Mouse (Mus musculus) retina, embryonic 14.5 days (tissue): Measurements from ENCODE around the gene Sv2b.
"Not testable (repeated sequence)": the region's sequence is repeated elsewhere in the genome, so short reads cannot be mapped to it uniquely, and the experiment has no call there.

Experiments used
- DNase-seq: peaks from one replicate; pipeline ENCODE4 v3.0.0-alpha.2; 2015; ENCODE audit warnings: low spot score

The Sv2b gene

DNA sequence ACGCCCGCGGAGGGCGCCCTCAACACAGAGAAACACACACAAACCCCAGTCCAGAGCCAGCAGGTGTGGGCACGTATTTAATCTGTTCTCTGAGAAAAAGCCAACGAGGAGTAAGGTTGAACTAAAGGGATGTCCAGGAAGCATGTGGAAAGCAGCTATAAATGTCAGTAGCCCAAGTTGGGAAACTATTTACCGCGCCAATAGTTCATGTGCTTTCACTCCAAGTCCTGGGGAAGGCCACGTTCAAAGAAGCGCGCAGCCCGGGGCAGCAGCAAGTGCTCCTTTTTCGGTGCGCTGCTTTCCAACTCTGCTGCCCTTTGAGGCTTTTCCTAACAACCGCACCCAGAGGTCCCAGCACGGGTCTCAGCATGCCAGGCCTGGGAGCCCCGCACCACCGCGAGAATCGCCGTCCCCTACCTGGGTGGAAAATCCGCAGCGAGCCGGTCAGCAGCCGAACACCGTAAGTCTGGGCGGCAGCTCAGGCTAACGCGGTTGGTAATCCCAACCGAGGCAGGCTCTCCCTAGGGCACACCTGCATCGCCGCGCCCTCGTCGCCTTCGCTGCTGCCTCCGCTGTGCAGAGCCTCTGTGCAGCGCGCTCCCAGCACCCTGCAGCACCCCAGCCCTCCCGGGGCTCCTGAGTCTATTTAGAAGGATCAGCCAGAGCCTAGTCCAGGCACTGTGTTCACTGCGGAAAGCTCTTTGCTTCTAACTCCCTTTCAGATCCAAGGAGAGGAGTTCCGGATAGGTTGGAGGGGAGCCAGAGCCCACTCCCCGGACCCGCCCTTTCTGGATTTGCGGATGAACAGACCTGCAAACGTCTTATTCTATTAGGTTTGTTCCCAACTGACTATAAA lies at the start of gene Sv2b:
TSS of gene Sv2b (minus strand) at position 806 of the 856 bp plus-strand sequence.
- peak; percentile 53 for DNase-seq

DNA sequence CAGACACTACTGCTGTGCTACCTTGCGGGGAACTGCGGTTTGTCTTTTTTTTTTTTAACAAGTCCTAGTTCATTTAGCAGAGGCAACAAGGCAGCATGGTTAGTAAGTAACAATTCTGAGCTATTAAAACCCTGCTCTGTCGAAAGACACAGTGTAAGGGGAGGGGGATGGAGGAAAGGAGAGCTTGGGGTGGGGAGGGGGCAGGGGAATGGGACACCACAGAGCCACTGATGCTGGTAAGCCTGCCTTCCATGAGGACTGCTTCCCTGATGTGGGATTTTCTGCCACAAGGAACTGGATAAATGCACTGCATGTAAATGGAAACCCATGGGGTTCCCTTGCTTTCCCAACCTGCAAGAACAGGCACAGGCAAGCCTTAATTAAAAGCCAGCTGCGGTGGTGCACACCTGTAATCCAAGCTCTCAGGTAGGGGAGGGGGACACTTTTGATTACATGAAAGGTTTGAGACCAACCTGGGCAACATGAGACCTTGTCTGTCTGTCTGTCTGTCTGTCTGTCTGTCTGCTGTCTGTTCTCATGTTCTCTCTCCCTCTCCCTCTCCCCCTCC lies 49.3 kb upstream of the Sv2b start:
- no peak for DNase-seq

DNA sequence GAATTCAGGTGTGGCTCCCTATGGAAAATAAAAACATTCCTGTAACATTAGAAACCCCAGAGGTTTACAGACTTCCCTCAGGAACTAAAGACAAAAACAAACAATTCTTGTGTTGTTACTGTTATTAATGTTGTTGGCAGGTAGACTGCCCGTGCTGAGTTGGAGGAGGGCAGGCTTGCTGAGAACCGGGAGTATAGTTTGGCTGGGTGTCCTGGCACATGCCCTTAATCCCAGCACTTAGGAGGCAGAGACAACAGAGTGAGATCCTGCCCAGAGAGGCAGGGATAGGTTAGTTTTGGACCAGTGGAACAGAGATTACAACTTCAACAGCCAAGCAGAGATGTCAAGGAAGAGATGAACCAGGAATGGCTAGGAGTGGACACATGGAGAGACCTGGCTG lies 46.5 kb upstream of the Sv2b start:
- DNase-seq = no peak

DNA sequence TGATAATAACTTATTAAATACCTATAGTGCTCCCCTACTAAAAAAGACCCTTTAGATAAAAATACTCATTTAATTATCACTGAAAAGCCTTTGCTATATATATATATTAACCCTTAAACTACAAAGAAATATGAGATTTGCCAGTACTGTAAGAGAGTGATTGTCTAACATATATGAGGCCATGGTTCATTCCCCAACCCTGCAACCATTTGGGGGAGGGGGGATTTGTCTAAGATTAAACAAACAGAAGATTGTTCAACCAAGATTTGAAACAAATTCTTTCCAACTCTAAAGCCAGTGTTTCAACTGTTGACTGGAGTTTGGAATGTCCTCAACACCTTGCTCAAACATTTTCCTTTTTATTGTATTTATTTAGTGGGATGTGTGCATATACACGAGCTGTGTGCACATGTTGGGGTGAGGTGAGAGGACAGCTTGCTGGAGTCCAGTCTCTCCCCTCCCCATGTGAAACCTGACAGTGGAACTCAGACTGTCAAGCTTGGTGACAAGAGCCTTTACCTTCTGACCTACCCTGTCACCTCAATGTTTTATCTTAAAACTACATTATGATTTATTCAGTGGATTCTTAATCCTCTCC lies 43.8 kb upstream of the Sv2b start:
- DNase-seq = no peak

DNA sequence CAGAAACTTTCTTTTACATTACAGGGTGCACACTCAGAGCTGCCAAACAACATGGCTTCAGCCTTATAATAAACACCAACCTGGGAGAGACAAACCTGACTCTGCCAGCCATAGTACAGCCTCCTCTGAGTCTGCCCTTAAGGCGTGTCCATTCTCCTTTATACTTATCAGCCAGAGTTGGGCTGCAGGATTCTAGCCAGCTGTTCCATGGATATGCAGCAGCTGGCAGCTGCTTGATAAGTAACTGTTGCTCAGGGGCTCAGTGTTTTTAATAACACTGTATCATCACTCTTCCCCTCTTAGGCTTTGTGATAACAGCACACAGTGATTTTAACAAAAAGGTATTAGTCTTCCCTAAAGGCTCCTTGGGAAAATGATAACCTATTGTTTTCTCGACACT lies 41.1 kb upstream of the Sv2b start:
- DNase-seq = no peak

DNA sequence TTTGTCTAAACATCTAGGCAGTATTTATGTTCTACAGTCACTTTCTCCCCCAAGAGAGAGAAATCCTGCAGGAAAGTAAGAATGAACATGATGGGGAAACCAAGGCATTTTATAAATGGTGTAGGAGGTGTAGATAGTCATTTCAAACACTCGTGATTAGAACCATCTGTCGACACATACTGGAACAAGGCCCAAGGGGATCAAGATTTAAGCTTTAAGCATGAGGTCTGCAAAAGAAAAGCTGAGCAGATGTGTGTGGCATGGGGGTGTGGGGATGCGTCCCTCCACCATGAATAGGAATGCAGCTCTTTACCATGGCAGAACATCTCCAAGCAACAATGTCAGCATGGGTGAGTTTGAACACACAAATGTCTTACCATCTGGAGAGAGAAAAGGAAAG lies 23.2 kb upstream of the Sv2b start:
- DNase-seq = no peak

DNA sequence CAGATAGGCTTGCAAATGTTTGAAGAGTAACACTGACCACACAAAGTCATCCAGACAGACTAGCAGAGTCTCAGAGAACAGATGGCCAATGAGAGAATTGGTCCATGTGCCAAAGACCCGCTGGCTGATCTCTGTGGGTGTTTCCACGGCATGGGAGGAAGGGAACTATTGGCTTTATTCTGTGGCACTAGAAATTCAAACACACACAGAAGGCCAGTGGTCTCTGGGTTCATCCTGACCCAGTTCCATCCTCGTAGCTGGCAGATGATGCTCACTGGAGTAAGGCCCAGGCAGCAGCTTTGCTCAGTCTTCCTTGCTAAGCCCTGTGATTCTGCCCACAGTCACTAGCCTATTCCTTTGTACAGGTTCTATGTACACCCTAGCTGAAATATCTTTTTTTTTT lies 20.7 kb upstream of the Sv2b start:
- DNase-seq = peak; percentile 28

DNA sequence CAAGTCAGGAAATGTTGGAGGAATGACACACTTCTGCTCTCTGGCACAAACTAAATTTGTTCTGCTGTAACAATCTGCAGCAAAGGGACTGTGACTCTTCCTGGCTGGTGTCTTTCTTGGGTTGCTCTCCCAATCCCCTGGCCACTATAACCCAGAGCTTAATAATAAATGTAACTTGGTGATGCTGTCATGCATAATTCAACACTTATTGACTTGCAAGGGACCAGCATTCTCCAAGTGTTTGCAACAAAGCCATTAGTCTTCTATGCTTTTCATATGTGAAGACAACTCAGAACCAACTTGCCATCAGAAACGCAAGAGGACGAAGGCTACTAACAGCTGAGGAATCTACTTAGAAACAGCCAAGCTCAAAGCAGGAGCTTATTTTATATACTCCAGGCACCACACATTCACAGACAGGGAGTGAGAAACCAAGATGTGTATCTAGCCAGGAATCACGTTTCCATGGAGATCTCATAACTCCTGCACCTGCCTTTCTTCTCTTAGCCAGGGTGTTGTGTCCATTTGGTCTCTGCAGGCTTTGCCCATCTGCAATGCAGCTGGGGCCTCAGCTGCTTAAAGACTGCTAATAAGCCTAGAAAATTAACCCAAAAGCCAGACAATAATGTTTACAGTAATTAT lies 19.8 kb upstream of the Sv2b start:
- peak; percentile 43 for DNase-seq

DNA sequence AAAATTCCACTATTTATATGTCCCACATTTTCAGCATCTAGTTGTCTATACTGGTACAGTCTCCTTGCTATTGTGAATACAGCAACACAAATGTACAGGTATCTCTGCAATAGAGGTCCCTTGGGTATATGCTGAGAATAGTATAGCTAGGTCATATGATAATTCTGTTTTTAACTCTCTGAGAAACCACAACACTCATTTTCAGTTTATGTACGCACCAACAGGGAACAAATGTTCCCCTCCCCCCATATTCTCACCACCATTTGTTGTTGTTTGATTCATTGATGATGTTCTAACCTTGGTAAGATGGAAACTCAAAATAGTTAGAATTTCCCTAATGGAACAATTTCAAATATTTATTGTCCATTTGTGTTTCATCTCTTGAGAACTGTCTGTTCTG lies 16.2 kb upstream of the Sv2b start:
- no peak for DNase-seq

DNA sequence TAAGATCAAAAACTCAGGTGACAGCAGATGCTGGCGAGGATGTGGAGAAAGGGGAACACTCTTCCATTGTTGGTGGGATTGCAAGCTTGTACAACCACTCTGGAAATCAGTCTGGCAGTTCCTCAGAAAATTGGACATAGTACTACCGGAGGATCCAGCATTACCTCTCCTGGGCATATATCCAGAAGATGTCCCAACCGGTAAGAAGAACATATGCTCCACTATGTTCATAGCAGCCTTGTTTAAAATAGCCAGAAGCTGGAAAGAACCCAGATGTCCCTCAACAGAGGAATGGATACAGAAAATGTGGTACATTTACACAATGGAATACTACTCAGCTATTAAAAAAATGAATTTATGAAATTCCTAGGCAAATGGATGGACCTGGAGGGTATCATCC lies 13.7 kb upstream of the Sv2b start:
- not testable (repeated sequence) for DNase-seq

DNA sequence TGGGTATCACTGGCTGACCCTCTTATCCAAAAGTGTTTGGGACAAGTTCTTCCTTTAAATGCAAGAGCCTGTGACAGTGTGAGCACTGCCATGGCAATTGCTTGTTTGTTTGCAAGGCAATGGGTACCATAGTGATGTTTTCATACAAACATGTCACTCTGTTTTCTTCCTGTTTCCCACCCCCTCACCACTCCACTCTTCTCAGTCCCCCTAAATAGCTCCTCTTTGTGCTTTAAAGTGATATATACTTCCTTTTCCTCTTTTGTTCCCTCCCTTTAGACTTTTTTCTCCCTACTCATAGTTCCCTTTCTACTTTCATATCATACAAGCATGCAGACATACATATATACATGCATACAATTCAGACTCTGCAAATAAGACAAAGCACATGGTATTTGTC lies 10.9 kb upstream of the Sv2b start:
- no peak for DNase-seq

DNA sequence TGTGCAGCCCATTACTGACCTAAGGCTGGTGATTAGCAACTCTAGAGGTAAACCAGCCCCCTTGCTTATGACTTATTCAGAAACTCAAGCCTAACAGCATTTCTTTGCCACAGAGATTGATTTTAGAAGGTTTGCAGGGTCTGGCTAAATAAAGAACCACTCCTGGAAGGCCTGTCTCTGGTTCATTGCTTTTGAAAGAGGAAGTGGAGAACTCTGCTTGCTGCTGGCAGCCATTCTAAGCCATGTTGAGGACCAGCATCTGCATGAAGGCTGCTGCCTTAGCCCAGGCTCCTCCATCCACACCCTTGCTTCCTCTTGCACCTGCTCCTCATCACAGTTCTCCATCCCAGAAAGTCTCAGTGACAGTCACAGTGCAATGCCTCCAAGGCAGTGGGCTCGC lies 9.3 kb upstream of the Sv2b start:
- no peak for DNase-seq

DNA sequence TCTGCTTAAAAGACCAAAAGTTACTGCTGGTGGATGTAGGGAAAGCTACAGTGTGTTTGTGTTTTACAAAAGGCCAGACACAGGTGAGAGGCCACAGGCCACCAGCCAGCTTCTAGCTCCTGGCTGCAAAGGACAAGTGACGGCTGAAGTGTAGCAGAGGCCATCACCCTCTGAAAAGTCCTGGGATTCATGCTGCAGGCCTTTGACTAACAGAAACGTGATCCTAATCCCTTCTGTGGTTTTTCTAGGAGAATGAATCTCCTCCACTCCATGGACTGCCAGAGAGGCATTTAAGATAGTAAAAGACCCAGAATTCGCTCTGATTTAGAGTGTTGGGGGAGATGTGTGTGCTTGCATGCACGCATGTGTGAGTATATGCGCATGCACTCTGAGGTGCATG lies 5.8 kb upstream of the Sv2b start:
- DNase-seq = no peak

DNA sequence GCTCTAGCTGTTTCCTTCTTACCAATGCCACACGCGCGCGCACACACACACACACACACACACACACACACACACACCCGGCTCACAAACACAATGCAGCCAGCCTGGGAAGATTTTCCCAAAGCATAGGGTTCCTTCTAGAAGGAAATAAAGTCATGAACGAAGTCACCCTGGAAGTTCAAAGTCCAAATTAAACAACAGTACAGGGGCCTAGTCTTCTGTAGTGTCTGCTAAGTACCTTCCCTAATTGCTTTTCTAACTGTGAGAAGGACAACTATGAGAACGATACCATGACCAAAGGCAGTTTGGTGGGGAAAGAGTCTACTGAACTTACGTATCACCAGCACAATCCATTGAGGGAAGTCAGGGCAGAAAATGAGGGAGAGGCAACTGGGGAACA lies 508 bp upstream of the Sv2b start:
- no peak for DNase-seq

DNA sequence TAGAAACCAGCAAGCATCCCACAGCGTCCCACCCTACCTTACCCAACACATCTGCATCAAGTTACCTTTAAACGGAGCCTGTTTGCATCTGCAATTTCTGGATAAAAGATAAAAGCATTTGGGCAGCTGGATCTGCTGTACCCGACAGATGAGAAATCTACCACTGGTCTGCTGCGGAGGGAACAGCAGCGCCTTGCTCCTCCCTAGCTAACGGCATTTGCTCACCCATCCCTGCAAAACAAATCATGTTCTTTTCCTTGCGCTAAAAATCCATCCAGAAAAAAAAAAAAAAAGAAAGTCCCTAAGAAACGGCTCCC lies 964 bp downstream of the Sv2b start:
- no peak for DNase-seq

DNA sequence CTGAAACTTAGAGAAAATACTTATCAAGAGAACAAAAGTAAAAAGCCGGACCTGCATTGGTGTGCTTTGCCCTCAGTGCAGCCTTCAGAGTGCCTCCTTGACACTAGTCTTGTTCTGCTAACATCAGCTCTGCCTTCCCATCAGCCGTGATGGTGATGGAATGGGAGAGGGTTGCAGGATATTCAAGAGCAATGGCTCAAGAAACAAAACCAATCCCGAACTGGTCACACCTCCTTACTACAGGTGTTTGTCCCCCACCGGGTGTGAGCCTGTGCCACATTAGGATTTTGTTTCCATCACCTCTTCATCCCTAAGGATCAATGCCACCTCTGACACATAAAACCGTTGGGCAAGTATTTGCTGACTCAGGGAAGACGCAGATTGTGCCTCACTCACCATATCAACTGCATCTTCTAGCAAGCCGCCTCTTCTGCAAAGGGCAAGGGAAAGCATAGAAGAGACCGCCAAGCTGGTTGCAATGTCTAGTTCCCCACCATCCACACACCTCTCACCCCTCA lies 1.4 kb downstream of the Sv2b start:
- DNase-seq = no peak

DNA sequence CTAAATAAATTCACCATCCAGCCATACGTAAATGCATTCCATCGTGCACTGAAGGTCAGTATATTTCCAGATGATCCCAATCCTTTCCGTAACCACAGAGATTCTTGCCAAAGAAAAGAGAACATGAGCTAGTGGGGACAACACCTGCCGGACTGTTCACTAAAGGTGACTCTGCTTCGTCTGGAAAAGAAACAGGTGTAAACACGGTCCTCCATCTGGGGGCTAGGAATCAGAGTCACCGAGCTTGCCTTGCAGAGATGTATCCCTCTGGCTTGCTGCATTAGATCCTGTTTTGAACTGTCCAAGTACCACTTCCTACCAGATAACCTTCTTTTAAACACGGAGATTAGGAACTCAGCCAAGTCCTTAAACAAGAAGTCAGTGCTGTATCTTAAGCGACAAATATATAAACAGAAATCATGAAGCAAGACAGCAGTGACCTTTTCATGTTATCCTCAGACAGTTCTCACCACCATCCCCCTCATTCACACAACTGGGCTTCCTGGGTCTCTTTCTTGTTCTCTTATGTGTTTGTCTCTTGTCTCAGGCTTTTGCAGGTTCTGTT lies 3.1 kb downstream of the Sv2b start:
- no peak for DNase-seq

DNA sequence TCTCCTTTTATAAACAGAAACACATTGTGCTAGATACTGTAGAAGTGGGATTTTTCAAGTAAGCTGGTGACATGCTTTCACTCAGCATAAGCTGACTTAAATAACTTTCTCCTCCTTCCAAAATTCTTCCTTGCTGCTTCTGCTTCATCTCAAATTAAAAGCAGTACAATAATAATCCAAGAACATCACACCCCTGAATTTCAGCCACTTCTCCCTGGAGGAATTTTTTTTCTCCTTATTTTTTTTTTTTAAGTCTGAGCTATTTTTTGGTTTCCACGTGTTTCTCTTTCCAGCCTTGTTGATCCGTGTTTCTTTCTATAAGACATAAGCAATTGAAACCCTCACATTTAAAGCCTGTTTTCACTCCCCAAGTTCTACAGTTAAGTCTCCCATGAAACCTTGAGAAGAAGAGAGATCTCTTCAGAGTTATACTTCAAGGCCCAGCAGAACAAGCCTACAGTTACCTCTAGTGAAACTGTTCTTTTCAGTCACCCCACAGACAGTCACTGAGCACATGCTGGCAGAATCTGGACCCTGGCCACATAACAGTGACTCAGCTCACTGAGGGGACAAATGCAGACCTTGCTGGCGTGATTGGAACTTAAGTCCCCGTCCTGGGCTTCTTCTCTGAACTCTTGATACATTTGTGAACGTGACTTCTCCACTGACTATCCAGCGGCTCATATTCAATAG lies 6.4 kb downstream of the Sv2b start:
- no peak for DNase-seq

DNA sequence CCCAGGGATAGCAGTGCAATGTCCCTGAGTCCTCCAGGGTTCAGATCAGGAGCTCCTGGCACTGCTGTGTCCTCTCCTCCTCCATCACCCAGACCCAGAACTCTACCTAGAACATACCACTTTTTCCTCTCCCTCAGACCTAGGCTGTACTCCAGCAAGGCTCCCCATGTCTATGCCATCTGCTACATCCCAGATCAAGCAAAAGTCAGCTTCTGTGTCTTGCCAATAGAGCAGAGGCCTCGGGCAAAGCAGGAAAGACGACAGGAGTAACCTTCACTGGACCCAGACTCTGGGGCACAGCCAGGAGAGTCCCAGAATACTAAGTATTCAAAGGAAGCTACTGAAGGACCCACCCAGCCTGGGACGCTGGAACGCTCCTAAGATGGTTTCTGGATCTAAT lies 9.8 kb downstream of the Sv2b start:
- no peak for DNase-seq

DNA sequence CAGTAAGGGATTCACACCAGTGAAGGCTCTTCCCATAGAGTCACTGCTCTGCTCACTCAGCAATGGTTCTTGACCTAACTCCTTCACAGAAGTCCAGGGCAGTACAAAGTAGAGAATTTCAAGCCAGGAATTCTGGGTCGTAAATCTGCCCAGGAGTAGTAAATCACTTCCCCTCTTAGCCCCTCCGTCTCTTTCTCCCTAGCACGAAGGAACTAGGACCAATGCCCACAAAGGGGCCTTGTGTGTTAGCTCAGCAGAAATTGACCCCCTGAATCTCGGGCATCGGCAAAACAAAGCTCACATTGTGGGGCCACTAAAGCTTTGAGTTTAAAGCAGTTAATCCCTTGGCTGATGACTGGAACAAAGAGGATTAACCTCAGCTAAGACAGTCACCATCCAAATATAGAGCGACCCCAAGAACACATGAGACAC lies 12.4 kb downstream of the Sv2b start:
- DNase-seq = no peak

DNA sequence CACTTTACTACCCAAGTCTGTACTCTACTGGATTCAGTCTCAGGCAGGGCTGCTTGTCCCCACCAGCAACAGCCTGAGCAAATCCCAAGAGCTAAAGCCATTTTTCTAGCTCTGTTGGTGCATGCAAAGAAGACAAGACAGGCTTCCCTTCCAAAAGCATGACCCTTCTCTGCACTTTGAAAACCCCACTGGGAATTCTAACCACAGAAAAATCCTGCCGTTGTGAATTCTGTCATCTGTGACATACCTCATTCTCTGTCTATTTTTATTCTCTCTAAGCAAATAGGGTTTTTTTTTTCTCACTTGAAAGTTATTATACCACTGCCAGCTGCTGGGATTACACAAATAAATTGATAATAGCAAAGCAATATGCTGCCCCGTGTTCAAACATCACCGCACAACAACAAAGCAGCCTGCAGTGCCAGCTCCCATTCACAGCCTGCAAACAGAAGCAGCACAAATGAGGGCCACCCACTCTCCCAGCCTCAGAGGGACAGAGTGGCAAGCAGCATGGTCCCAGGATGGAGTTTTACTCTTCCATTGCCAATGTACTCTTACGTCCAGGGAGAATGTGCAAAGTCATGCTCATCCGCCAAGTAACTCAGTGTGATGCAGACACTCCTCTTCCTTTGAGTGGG lies 13.7 kb downstream of the Sv2b start:
- peak; percentile 60 for DNase-seq
